Mouse (Mus musculus) testis, adult 2 months (tissue): ENCODE data around the gene Washc3. TPM values are rescaled to one million over a fixed set of nuclear protein-coding genes. Genes with fewer than 3 reads are reported as not detected.
A peak's percentile ranks its signal among the peaks of the same experiment; 100 is the strongest.

ENCODE experiments used
- H3K27ac ChIP-seq: fragments of 200-500 bp; 2 replicates; pipeline ENCODE4 v1.5.1; 2012; ENCODE audit warnings: low read depth, low read length; ENCODE audit not compliant: control insufficient read depth, insufficient read depth
- H3K27me3 ChIP-seq: fragments of 200-500 bp; 2 replicates; pipeline ENCODE4 v1.6.1; 2012; ENCODE audit warnings: mild to moderate bottlenecking, low read length, moderate library complexity; ENCODE audit not compliant: control insufficient read depth, insufficient read depth
- H3K36me3 ChIP-seq: fragments of 200-500 bp; 2 replicates; pipeline ENCODE4 v1.6.1; 2012; ENCODE audit warnings: mild to moderate bottlenecking, low read length; ENCODE audit not compliant: control insufficient read depth, insufficient read depth
- H3K4me1 ChIP-seq: fragments of 200-500 bp; 2 replicates; pipeline ENCODE4 v1.6.1; 2012; ENCODE audit warnings: low read length; ENCODE audit not compliant: control insufficient read depth, insufficient read depth
- H3K4me3 ChIP-seq: fragments of 200-500 bp; 2 replicates; pipeline ENCODE4 v1.5.1; 2012; ENCODE audit warnings: low read depth, mild to moderate bottlenecking, low read length, moderate library complexity, mixed read lengths; ENCODE audit not compliant: control insufficient read depth
- CTCF ChIP-seq: fragments of 200-500 bp; IDR thresholded peaks from 2 replicates; pipeline ENCODE4 v1.5.1; 2012; ENCODE audit warnings: low read depth, mild to moderate bottlenecking, inconsistent platforms, low read length, moderate library complexity; ENCODE audit not compliant: control insufficient read depth, insufficient read depth, insufficient replicate concordance
- POLR2A ChIP-seq: fragments of 200-500 bp; IDR thresholded peaks from 2 replicates; pipeline ENCODE4 v1.6.1; 2012; ENCODE audit warnings: low read depth, mild to moderate bottlenecking, inconsistent platforms, low read length, moderate library complexity; ENCODE audit not compliant: control insufficient read depth
- polyA plus RNA-seq: library from polyadenylated mRNA; depleted of rRNA; stranded (reverse); fragments of >200 nt; gene quantifications from 2 replicates; pipeline ENCODE4 v1.2.3, GENCODE M21; 2012; rRNA removed

Gene Washc3
- 31.1 and 33.7 TPM in 2 replicates for polyA plus RNA-seq

DNA sequence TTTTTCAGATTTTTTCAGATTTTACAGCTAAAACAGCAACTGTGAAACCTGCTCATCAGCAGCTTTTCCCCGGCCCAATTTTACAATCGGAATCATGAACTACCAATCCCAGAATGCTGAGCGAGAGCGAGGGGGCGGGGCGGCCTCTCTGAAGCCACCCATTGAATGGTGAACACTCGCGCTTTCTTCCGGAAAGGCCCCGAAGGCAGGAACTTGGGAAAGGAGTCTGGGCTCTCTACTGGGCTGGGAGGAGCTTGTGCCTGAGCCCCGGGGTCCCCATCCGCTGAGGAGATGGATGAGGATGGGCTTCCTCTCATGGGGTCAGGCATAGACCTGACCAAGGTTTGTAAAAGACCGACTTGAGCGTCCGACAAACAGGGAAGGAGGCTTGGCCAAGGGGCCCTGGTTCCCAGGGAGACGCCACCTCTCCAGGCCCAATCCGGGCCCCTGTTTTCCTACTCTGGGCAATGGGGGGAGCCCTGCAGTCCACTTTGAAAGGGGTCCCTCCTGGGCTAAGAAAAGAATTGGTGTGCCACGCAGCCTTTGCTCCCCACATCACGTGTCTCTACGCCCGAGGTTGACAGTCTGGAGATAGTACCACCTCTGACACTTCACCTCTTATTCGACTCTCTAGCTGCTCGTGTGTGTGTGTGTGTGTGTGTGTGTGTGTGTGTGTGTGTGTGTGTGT is at the start of gene Washc3:
Washc3 (plus strand) TSS at position 143 of the 688 bp plus-strand sequence.
- peak; percentile 88 for TF ChIP-seq POLR2A
- no peak for TF ChIP-seq CTCF
- H3K36me3 ChIP-seq = peaks cover 2% of the 10 kb centered on the region; the same call in 1 of the 2 replicates
- H3K27me3 ChIP-seq = no peaks in the 10 kb centered on the region
- peak within 1 kb of the TSS; percentile 84 for H3K4me3 ChIP-seq
- peaks cover 3% of the 10 kb centered on the region for H3K4me1 ChIP-seq
- peak within 1 kb of the TSS; percentile 62 for H3K27ac ChIP-seq

DNA sequence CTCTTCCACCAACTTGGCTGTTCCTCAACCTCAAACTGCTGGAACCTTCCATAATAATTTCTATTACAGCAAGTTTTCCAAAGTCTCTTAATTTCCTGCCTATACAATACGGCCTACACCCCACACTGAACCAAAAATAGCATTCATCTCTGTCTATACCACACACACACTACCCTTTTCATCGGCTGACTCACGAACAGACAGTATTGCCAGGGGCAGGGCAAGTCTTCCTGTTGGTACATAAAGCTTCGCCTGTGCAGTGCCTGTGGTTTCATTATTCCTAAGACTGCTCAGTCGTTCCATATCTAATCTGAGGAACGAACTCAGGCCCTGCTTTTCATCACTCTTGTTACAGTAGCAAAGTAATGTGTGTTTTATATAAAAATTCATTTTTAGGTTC is 49.2 kb upstream of the Washc3 start:
- Histone ChIP-seq H3K27ac (no peak overlapping the region), H3K4me3 (no peak overlapping the region), H3K36me3 (no peaks in the 10 kb centered on the region; the same call in none of the 2 replicates), H3K4me1 (no peaks in the 10 kb centered on the region; the same call in 1 of the 2 replicates), H3K27me3 (no peaks in the 10 kb centered on the region)
- no peak for TF ChIP-seq CTCF
- no peak for TF ChIP-seq POLR2A

DNA sequence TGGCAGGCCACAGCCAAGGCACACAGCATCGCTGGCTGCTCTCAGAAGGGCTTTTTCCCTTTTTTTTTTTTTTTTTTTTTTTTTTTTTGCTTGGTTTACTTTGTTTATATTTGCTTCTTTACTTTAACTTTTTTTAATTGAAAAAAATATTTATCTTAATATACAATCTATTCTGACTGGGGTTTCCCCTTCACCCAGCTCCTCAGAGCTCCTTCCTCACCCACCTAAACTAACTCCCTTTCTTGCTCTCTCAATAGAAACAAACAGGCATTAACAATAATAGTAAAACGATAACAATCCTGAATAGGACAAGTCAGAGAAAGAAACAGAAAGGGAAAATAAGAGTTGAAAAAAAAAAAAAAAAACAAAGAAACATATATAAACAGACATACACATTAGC is 38.8 kb upstream of the Washc3 start:
- TF ChIP-seq CTCF (no peak), POLR2A (no peak)
- no peak overlapping the region for H3K4me3 ChIP-seq
- no peak overlapping the region for H3K27ac ChIP-seq
- no peaks in the 10 kb centered on the region for H3K4me1 ChIP-seq
- no peaks in the 10 kb centered on the region for H3K27me3 ChIP-seq
- H3K36me3 ChIP-seq = no peaks in the 10 kb centered on the region

- Histone ChIP-seq H3K27ac (no peak overlapping the region), H3K4me3 (no peak overlapping the region), H3K4me1 (no peaks in the 10 kb centered on the region), H3K36me3 (no peaks in the 10 kb centered on the region), H3K27me3 (no peaks in the 10 kb centered on the region)
- TF ChIP-seq CTCF = no peak
- no peak for TF ChIP-seq POLR2A
Measured at GRCm38 (mm10) chr10:88162676-88163075, 38.2 kb upstream of the Washc3 start.

GRCm38 (mm10) chr10:88166158-88166557 is 34.7 kb upstream of the Washc3 start:
- Histone ChIP-seq H3K27me3 (no peaks in the 10 kb centered on the region), H3K4me3 (no peak overlapping the region), H3K4me1 (no peaks in the 10 kb centered on the region), H3K36me3 (no peaks in the 10 kb centered on the region), H3K27ac (no peak overlapping the region)
- TF ChIP-seq POLR2A (no peak), CTCF (no peak)

- Histone ChIP-seq H3K4me3 (no peak overlapping the region), H3K27ac (no peak overlapping the region), H3K27me3 (no peaks in the 10 kb centered on the region), H3K36me3 (no peaks in the 10 kb centered on the region), H3K4me1 (no peaks in the 10 kb centered on the region)
- TF ChIP-seq CTCF = no peak
- no peak for TF ChIP-seq POLR2A
Measured at GRCm38 (mm10) chr10:88167438-88168077, 33.3 kb upstream of the Washc3 start.

- H3K27ac ChIP-seq = no peak overlapping the region
- TF ChIP-seq CTCF (no peak), POLR2A (no peak)
- H3K4me3 ChIP-seq = peak overlapping the region; percentile 5; the same call in 1 of the 2 replicates
- H3K4me1 ChIP-seq = peaks cover 3% of the 10 kb centered on the region
- H3K27me3 ChIP-seq = no peaks in the 10 kb centered on the region
- H3K36me3 ChIP-seq = peaks cover 2% of the 10 kb centered on the region; the same call in 1 of the 2 replicates
Measured at GRCm38 (mm10) chr10:88200541-88200940, 352 bp upstream of the Washc3 start.
